Mouse (Mus musculus) gastrocnemius, adult 2 months (tissue): Measurements from ENCODE around the gene Osbp2. TPM values are rescaled to one million over a fixed set of nuclear protein-coding genes. Genes with fewer than 3 reads are reported as not detected.
A peak's percentile ranks its signal among the peaks of the same experiment; 100 is the strongest.

Experiments used
- DNase-seq: peaks from one replicate; pipeline ENCODE4 v3.0.0; 2022
- H3K27ac ChIP-seq: fragments of 200-600 bp; 2 replicates; pipeline ENCODE4 v1.8.1; 2022; ENCODE audit warnings: mild to moderate bottlenecking
- H3K4me3 ChIP-seq: fragments of 200-600 bp; 2 replicates; pipeline ENCODE4 v1.8.1; 2022; ENCODE audit warnings: mild to moderate bottlenecking, moderate library complexity
- CTCF ChIP-seq: fragments of 200-600 bp; IDR thresholded peaks from 2 replicates; pipeline ENCODE4 v1.8.1; 2022; ENCODE audit warnings: antibody characterized with exemption, mild to moderate bottlenecking, moderate library complexity
- intact Hi-C: fragments of 180-260 bp; cut with DNase I; formaldehyde crosslinking; loops from one replicate; pipeline ENCODE4 v1.15.1; 2025
- total RNA-seq, 2 experiments: library from RNA; stranded (reverse); gene quantifications; 2 replicates each; pipeline ENCODE4 v1.2.3; 2021

Gene Osbp2
- total RNA-seq, 2 experiments from 2014 or later, result 0.71 to 1.3 TPM

DNA sequence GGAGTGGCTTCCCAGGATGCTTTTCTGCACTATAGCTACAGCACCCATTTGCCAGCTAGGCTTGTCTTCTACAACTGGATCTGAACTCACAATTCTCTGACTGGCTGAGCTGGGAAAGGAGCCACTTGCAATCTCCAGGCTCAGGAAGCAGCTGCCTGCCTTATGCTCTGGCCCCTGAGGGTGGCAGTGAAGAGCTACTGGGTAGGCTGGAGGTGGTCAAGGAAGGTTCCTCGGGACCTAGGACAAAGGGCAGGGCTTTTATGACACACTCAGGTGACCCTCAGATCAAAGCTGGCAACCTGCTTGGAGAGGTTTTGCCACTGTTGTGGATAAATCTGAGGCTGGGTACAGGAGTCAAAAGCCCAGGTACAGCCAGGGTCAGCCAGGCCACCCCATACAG is 61.6 kb downstream of the Osbp2 start:
- peak; percentile 18; the same call in 1 of the 2 replicates for TF ChIP-seq CTCF
- no peak overlapping the region for H3K27ac ChIP-seq
- no peak for DNase-seq
- H3K4me3 ChIP-seq, result no peak overlapping the region
- intact Hi-C loops, result loop anchor here (10.0 kb wide), 1 partner anchor 113 kb away; the partner anchor contains the start of gene Slc35e4

GRCm38 (mm10) chr11:3797631-3798215 is 66.0 kb downstream of the Osbp2 start:
- intact Hi-C loops, result no loop called here
- no peak for TF ChIP-seq CTCF
- DNase-seq, result no peak
- Histone ChIP-seq H3K4me3 (no peak overlapping the region), H3K27ac (no peak overlapping the region)

DNA sequence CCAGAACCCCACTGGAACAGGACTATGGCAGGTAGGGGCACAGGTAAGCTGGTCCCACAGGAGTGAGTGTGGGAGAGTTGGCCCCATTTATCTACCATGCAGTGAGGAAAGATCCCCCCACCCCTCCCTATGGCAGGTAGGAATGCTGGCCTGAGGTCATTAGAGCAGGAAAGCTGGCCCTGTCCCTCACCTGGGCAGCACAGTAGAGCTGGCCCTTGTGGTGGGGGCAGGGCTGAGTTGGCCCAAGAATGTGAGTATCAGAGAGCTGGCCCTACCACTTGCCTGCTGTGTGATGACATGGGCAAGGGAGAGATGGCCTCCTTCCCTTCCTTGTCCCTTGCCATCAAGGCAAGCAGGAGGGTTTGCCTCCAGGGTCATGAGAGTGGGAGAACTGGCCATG is 73.0 kb downstream of the Osbp2 start:
- Histone ChIP-seq H3K27ac (no peak overlapping the region), H3K4me3 (no peak overlapping the region)
- DNase-seq, result no peak
- no peak for TF ChIP-seq CTCF
- intact Hi-C loops, result no loop called here

DNA sequence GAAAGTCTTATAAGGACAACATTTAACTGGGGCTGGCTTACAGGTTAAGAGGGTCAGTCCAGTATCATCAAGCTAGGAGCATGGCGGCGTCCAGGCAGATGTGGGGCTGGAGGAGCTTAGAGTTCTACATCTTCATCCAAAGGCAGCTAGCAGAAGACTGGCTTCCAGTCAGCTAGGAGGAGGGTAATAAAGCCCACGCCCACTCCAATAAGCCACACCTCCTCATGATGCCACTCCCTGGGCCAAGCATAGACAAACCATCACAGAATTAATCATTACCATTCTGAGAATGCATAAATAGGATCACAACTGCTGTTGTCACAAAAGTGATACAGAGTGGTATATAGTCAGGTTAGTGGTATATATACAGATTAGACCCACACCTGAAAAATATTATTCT is 73.8 kb downstream of the Osbp2 start:
- H3K27ac ChIP-seq, result no peak overlapping the region
- no peak overlapping the region for H3K4me3 ChIP-seq
- DNase-seq, result no peak
- intact Hi-C loops, result no loop called here
- TF ChIP-seq CTCF, result no peak

GRCm38 (mm10) chr11:3786564-3786963 is 77.1 kb downstream of the Osbp2 start:
- DNase-seq, result peak; percentile 87
- peak; percentile 96 for TF ChIP-seq CTCF
- no peak overlapping the region for H3K4me3 ChIP-seq
- H3K27ac ChIP-seq, result no peak overlapping the region
- intact Hi-C loops, result loop anchor here (1.0 to 2.0 kb wide), 3 partner anchors 72 to 314 kb away; no protein-coding TSS in a partner anchor

GRCm38 (mm10) chr11:3775263-3775644 is 88.4 kb downstream of the Osbp2 start:
- no peak for DNase-seq
- Histone ChIP-seq H3K4me3 (no peak overlapping the region), H3K27ac (no peak overlapping the region)
- intact Hi-C loops, result no loop called here
- no peak for TF ChIP-seq CTCF

DNA sequence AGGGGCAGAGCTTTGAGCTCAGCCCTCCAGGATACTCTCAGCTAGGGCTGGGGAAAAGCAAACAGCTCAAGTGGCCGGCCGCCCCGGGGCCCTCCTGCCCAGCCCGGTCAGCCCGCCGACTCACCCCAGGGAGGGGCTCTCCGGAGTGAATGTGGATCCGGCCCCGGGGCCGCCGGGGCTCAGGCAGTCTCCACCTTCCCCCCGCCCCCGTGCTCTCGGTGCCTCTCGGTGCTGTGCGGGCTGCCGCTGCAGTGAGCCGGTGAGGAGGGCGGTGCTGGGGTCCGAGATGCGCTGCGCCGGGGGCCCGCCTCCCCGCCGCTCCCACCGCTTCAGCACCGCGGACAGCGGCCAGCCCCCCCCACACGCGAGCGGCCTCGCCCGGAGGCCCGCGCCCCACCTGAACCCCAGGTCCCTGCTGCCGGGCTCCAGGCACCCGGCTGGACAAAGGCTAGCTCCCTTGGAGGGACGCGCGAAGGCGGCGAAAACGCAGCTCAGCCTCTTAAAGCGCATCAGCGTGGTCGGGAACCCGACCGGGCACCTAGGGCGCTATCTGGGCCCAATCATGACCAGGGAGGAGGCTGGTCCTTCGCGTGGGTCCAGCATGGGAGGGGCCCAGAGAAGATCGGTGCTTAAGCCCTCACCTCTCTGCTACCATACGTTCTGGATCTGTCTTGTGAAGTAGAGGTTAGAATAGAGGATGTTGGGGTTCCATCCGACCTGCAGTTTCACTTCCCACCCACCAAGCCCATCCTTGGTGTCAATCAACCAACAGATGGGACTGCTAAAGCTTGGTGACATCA is 89.0 kb downstream of the Osbp2 start:
- peak; percentile 45 for DNase-seq
- H3K4me3 ChIP-seq, result no peak overlapping the region; the same call in 1 of the 2 replicates
- H3K27ac ChIP-seq, result no peak overlapping the region
- no peak for TF ChIP-seq CTCF
- intact Hi-C loops, result no loop called here

- TF ChIP-seq CTCF, result no peak
- Histone ChIP-seq H3K27ac (no peak overlapping the region), H3K4me3 (no peak overlapping the region)
- intact Hi-C loops, result no loop called here
- no peak for DNase-seq
These were observed 89.8 kb downstream of the Osbp2 start for GRCm38 (mm10) chr11:3773782-3774462.

DNA sequence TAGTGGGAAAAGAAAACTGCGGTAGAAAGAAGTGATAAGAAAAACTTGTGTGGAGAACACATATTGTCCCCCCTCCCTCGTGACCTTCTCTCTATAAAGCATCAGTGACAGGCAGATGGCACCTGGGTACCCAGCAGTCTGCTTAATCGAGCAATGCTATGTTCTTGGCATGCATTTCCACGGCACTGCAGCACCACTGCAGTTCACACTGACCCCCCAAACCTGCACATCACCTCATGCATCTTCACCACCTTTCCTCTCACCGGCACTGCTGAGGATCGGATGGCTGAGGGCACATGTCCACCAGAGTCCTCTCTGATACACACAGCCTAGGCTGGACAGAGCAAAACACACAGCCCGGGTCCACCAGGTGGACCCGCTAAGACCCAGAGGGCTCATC is 90.6 kb downstream of the Osbp2 start:
- intact Hi-C loops, result no loop called here
- TF ChIP-seq CTCF, result no peak
- Histone ChIP-seq H3K4me3 (no peak overlapping the region), H3K27ac (no peak overlapping the region)
- DNase-seq, result no peak

DNA sequence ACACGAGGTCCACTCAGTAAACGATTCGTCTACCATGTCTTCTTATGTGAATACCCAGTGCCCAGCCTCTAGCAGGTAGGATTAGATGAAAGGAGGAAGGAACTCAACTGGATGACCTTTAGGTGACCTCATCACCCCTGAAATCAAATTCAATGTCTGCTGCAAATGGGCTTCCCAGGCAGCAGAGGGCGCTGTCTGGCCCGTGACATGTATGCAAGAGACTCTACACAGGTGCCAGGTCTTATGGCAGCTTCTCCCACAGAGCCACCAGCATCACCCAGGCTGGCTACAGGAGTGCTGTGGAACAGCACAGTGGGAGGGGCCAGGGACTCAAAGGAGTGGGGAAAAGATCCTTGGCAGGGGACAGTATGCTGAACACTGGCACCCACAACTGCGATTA is 92.4 kb downstream of the Osbp2 start:
- DNase-seq, result no peak
- TF ChIP-seq CTCF, result peak; percentile 27
- Histone ChIP-seq H3K4me3 (no peak overlapping the region), H3K27ac (no peak overlapping the region)
- intact Hi-C loops, result no loop called here

DNA sequence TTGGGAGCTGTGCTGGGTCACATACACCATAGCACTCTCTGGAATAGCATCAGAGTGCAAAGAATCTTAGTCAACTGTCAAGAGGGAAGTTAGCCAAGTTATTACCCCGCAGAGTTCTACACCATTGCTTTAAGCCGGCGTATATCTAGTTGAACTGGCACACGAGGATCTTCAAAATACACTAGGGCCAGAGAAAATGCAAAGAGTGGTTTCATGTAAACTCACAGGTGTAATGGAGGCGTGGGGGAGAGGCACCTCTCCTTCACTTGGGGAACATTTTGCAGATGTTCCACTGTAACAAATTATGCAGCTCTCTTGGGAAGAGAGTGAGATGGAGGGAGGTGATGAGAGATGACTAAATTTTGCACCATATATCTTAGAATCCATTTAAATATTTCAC is 95.9 kb downstream of the Osbp2 start:
- DNase-seq, result no peak
- no peak for TF ChIP-seq CTCF
- Histone ChIP-seq H3K27ac (no peak overlapping the region), H3K4me3 (no peak overlapping the region)
- intact Hi-C loops, result no loop called here

GRCm38 (mm10) chr11:3766964-3767363 is 96.7 kb downstream of the Osbp2 start:
- no peak for DNase-seq
- Histone ChIP-seq H3K4me3 (no peak overlapping the region), H3K27ac (no peak overlapping the region)
- no peak for TF ChIP-seq CTCF
- intact Hi-C loops, result no loop called here

DNA sequence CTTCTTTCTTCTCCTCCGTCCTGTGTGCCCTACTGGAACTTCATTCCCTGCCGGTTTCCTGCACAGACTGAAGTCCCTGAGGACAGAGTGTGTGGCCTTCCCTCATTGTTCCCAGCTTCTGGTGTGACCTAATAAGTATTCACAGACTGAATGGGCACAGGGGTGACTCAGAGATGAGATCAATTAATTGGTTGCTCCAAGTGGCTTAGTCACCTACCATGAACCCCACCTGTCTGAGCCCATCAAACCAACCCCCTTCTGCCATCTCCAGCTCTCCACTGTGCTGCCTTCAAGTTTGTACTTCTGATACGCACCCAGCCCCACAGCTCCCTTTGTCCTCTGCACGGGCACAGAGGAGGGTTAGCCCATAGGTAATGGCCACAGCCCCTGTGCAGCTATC is 99.4 kb downstream of the Osbp2 start:
- intact Hi-C loops, result no loop called here
- Histone ChIP-seq H3K27ac (no peak overlapping the region), H3K4me3 (no peak overlapping the region)
- no peak for DNase-seq
- no peak for TF ChIP-seq CTCF
